Mouse (Mus musculus) midbrain, embryonic 14.5 days (tissue): ENCODE measurements at regions not wholly inside any gene's neighbourhood (a gene's known extent, or its start where the extent isn't known, plus 50 kb on each side); places are given as distances from the start of the nearest gene placed in this dataset.

Experiments
- ATAC-seq: fragments of 200-750 bp; cut with Nextera tagmentation; 2 replicates; pipeline ENCODE4 v1.8.0; 2017; ENCODE audit warnings: moderate number of reproducible peaks, moderate library complexity; ENCODE audit not compliant: low FRiP score, low TSS enrichment
- DNase-seq: peaks from one replicate; pipeline ENCODE4 v3.0.0-alpha.2; 2015
- H3K27ac ChIP-seq: fragments of 300-500 bp; sonication (generic); replicated peaks from 2 replicates; pipeline ENCODE4 v1.5.1; 2014; ENCODE audit warnings: mild to moderate bottlenecking, low read depth, low read length, moderate library complexity
- H3K27me3 ChIP-seq: fragments of 300-500 bp; sonication (generic); 2 replicates; pipeline ENCODE4 v1.6.1; 2014; ENCODE audit warnings: low read length, control low read depth, mixed read lengths; ENCODE audit not compliant: control insufficient read depth, insufficient read depth
- H3K36me3 ChIP-seq: fragments of 300-500 bp; sonication (generic); 2 replicates; pipeline ENCODE4 v1.6.1; 2014; ENCODE audit warnings: low read length, control low read depth; ENCODE audit not compliant: control insufficient read depth, insufficient read depth
- H3K4me1 ChIP-seq: fragments of 300-500 bp; sonication (generic); 2 replicates; pipeline ENCODE4 v1.6.1; 2014; ENCODE audit warnings: mild to moderate bottlenecking, antibody characterized with exemption, low read length, control low read depth; ENCODE audit not compliant: control insufficient read depth, insufficient read depth
- H3K4me2 ChIP-seq: fragments of 300-500 bp; sonication (generic); 2 replicates; pipeline ENCODE4 v1.6.1; 2014; ENCODE audit warnings: mild to moderate bottlenecking, low read length, moderate library complexity
- H3K4me3 ChIP-seq: fragments of 300-500 bp; sonication (generic); replicated peaks from 2 replicates; pipeline ENCODE4 v1.5.1; 2014; ENCODE audit warnings: low read depth, low read length
- H3K9ac ChIP-seq: fragments of 300-500 bp; sonication (generic); replicated peaks from 2 replicates; pipeline ENCODE4 v1.6.1; 2014; ENCODE audit warnings: mild to moderate bottlenecking, low read length, moderate library complexity
- H3K9me3 ChIP-seq: fragments of 300-500 bp; sonication (generic); 2 replicates; pipeline ENCODE4 v1.6.1; 2016; ENCODE audit warnings: low read length, control low read depth, mixed read lengths; ENCODE audit not compliant: control insufficient read depth
- WGBS: fragments of 180-500 bp; shearing (Covaris S2); extraction: QIAGEN DNeasy Blood & Tissue Kit; methylation state at CpG from one replicate; pipeline ENCODE4 v1.1.7; 2014; 5-methylcytosine and 5-hydroxymethylcytosine counted together

DNA sequence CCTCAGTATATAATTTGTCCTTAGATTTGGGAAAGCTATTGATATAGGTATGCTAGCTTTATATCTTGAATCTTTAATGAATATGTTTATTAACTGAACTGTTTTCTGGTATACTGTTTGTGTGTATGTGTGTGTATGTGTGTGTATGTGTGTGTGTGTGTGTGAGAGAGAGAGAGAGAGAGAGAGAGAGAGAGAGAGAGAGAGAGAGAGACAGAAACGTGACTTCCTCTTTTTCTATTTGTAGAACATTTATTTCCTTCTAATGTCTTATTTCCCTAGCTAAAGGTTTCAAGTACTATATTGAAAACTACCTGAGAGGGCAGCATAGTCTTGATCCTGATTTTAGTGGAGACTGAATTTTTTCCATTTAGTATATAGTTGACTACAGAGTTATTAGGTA lies 888.3 kb downstream of the Pcdh19 start:
- DNase-seq: no peak
- Histone ChIP-seq H3K9ac (no peak overlapping the region), H3K27me3 (no peaks in the 10 kb centered on the region), H3K4me1 (no peaks in the 10 kb centered on the region), H3K36me3 (no peaks in the 10 kb centered on the region), H3K27ac (no peak overlapping the region), H3K4me3 (no peak overlapping the region), H3K4me2 (no peak overlapping the region), H3K9me3 (no peaks in the 10 kb centered on the region)
- no peak for ATAC-seq
- WGBS: 69% methylated on average over 1 of the region's 1 CpGs

DNA sequence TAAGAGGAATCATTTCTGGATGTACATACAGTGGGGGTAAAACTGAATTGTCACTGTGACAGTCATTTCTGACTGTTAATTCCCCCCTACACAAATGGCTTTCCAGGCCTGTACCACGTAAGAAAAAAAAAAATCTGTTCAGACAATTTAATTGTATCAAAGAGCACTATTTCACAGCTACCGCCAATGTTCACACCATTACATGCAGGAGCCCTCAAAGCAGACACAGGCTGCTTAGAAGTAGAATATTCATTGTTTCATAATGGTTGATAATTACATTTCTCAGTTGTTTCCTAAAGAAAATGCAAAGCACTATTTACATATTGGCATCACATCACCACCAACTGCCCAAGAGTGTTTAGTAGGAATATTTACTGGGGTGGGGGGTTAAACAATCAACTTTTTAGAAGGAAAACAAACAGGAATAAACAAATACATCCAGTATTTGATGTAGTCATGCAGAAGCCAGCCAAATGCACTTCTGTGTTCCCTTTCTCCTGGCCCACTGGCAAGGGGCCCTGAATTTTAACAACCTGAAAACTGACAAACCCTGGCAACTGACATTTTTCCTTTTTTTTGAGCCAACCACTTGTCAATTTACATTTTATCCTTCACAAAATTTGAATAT lies 898.7 kb downstream of the Pcdh19 start:
- ATAC-seq: no peak
- no peak overlapping the region for H3K9ac ChIP-seq
- H3K4me1 ChIP-seq: no peaks in the 10 kb centered on the region
- 91% methylated on average over 2 of the region's 2 CpGs for whole genome bisulfite sequencing
- no peak overlapping the region for H3K4me3 ChIP-seq
- H3K27me3 ChIP-seq: no peaks in the 10 kb centered on the region
- no peaks in the 10 kb centered on the region for H3K36me3 ChIP-seq
- no peaks in the 10 kb centered on the region for H3K9me3 ChIP-seq
- H3K27ac ChIP-seq: no peak overlapping the region
- no peak overlapping the region for H3K4me2 ChIP-seq
- peak; percentile 0 for DNase-seq
